Mouse (Mus musculus): ENCODE data around the gene Fyb. TPM values are rescaled to one million over a fixed set of nuclear protein-coding genes. Genes with fewer than 3 reads are reported as not detected.

Fyb gene
- polyA plus RNA-seq, 1 experiment from 2014 or later = 3.9 TPM

DNA sequence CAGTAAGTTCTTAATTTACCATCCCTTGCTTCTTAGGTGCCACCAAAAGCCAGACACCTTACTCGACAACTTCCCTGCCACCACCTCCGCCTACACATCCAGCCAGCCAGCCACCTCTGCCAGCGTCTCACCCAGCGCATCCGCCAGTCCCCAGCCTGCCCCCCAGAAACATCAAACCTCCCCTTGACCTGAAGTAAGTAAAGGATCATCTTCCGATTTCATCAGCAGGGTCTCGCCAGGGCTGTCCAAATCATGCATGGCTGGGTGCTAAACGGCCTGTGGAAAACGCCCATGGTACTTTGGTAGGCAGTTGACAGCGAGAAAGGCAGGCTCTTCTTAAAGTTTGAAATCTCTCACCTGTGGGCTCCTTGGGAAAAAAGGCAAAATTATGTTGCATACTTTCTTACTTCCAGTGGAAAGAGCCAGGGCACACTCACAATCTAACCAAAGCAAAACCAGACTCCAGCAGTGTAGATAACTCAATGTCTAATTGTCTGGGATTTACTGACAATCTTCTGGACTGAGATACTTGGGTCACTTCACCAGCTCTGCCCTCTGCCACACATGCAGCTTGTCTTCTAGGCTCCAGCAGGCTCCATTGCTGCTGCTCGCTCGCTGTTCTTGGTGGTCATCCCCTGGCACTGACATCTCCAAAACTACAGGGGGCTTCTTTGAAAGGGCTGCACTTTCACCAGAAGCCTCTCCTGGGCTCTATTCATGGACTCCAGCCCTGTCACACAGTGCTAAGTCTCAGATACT, 97.1 kb downstream of the Fyb start:
- H3K27ac ChIP-seq (replicated peaks in 1 of 2; ENCODE audit: control insufficient read depth in 1 of 2, insufficient read depth in 1 of 2, low read depth in 2 of 2, low read length in 2 of 2) = no peak overlapping the region

DNA sequence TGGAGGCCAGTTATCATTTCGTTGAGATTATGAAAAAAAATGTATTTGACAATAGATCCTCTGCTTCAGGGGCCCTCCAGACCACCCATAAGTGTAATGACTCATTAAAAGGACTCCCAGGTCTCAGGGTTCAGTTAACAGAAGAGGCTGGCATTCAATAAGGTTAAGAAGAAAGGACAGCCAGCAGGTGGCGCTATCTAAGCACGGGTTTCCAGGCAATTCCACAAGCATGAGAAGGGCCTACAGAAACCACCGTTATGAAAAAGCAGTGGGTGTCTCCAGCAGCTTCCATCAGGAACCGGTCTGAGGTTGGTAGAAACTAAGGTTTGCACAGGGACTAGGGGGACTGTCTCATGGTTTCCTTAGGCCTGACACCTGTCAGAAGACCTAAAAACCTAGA, 99.9 kb downstream of the Fyb start:
- Histone ChIP-seq H3K4me3 (ENCODE audit: control insufficient read depth in 1 of 2, insufficient read depth in 1 of 2, low read depth in 1 of 2, low read length in 2 of 2) (no peak overlapping the region), H3K27ac (replicated peaks in 1 of 2; ENCODE audit: control insufficient read depth in 1 of 2, insufficient read depth in 1 of 2, low read depth in 2 of 2, low read length in 2 of 2) (no peak overlapping the region), H3K9me3 (ENCODE audit: control insufficient read depth, low read length) (no peaks in the 10 kb centered on the region), H3K4me1 (ENCODE audit: control insufficient read depth in 2 of 2, insufficient read depth in 2 of 2, low read length in 2 of 2) (peaks cover 0 to 5% of the 10 kb centered on the region in 2 experiments; a peak in 2 of 4 replicates), H3K4me2 (ENCODE audit: low read length) (no peak overlapping the region), H3K27me3 (ENCODE audit: control insufficient read depth, insufficient read depth, low read length) (no peaks in the 10 kb centered on the region), H3K36me3 (ENCODE audit: control insufficient read depth, insufficient read depth, low read length) (no peaks in the 10 kb centered on the region), H3K9ac (ENCODE audit: low read length) (no peak overlapping the region)
- WGBS = 6% methylated on average over 5 of the region's 5 CpGs
- ATAC-seq (ENCODE audit: insufficient number of reproducible peaks, insufficient read depth, low FRiP score, low read depth) = no peak

More for the DNA sequence above, 97.1 kb downstream of the Fyb start:
- ATAC-seq (ENCODE audit: insufficient number of reproducible peaks, insufficient read depth, low FRiP score, low read depth) = no peak
- Histone ChIP-seq H3K4me3 (ENCODE audit: control insufficient read depth in 1 of 2, insufficient read depth in 1 of 2, low read depth in 1 of 2, low read length in 2 of 2) (no peak overlapping the region), H3K4me2 (ENCODE audit: low read length) (no peak overlapping the region), H3K9ac (ENCODE audit: low read length) (no peak overlapping the region), H3K27me3 (ENCODE audit: control insufficient read depth, insufficient read depth, low read length) (no peaks in the 10 kb centered on the region), H3K4me1 (ENCODE audit: control insufficient read depth in 2 of 2, insufficient read depth in 2 of 2, low read length in 2 of 2) (peaks cover 0 to 4% of the 10 kb centered on the region in 2 experiments; a peak in 2 of 4 replicates), H3K9me3 (ENCODE audit: control insufficient read depth, low read length) (no peaks in the 10 kb centered on the region), H3K36me3 (ENCODE audit: control insufficient read depth, insufficient read depth, low read length) (no peaks in the 10 kb centered on the region)
- 83% methylated on average over 12 of the region's 12 CpGs for WGBS

GRCm38 (mm10) chr15:6623529-6624228, 101.0 kb downstream of the Fyb start:
- ATAC-seq (ENCODE audit: insufficient number of reproducible peaks, insufficient read depth, low FRiP score, low read depth) = no peak
- H3K9ac ChIP-seq (ENCODE audit: low read length) = no peak overlapping the region
- H3K36me3 ChIP-seq (ENCODE audit: control insufficient read depth, insufficient read depth, low read length) = no peaks in the 10 kb centered on the region
- peaks cover 0 to 5% of the 10 kb centered on the region in 2 experiments; a peak in 2 of 4 replicates for H3K4me1 ChIP-seq (ENCODE audit: control insufficient read depth in 2 of 2, insufficient read depth in 2 of 2, low read length in 2 of 2)
- WGBS = 60% methylated on average over 8 of the region's 8 CpGs
- H3K4me2 ChIP-seq (ENCODE audit: low read length) = no peak overlapping the region
- no peaks in the 10 kb centered on the region for H3K9me3 ChIP-seq (ENCODE audit: control insufficient read depth, low read length)
- no peak overlapping the region for H3K27ac ChIP-seq (replicated peaks in 1 of 2; ENCODE audit: control insufficient read depth in 1 of 2, insufficient read depth in 1 of 2, low read depth in 2 of 2, low read length in 2 of 2)
- no peaks in the 10 kb centered on the region for H3K27me3 ChIP-seq (ENCODE audit: control insufficient read depth, insufficient read depth, low read length)
- no peak overlapping the region for H3K4me3 ChIP-seq (ENCODE audit: control insufficient read depth in 1 of 2, insufficient read depth in 1 of 2, low read depth in 1 of 2, low read length in 2 of 2)

DNA sequence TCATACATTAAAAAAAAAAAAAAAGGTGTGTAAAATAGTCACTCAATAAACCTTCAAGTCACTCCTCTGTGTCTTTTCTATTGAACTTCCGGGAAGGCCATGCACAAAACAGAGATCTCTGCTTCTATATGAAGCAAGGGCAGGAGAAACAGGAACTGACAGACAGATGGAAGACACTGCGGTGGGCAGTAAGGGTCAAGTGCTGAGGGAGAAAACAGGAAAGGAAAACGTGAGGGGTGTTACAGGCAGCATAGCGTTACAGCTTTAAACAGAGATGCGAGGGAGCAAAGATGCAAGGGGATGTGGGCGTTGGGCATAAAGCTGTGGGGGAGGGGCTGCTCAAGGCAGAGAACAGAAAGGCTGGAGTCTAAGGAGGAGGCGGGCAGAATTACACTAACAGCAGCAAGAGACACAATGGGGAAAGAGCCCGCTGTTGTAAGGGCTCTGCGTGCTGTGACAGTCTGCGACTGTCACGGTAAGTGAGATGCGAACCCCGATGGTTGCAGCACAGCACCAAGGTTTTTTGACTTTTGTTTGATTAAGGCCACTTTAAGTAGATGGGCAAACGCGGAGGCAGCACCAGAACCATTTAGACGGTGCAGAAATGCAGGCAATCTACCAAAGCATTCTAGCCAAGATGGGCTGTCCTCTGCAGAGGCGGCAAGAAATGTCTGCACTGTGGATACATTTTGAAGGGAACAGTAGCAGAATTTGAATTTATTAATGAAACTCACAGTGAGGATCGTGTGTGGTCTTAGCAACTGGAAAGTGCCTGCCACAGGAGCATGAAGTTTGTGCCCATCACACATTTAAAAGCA, 101.9 kb downstream of the Fyb start:
- no peak for ATAC-seq (ENCODE audit: insufficient number of reproducible peaks, insufficient read depth, low FRiP score, low read depth)
- H3K36me3 ChIP-seq (ENCODE audit: control insufficient read depth, insufficient read depth, low read length) = no peaks in the 10 kb centered on the region
- peaks cover 0 to 5% of the 10 kb centered on the region in 2 experiments; a peak in 2 of 4 replicates for H3K4me1 ChIP-seq (ENCODE audit: control insufficient read depth in 2 of 2, insufficient read depth in 2 of 2, low read length in 2 of 2)
- peak overlapping the region; percentile 60 for H3K4me2 ChIP-seq (ENCODE audit: low read length)
- no peaks in the 10 kb centered on the region for H3K9me3 ChIP-seq (ENCODE audit: control insufficient read depth, low read length)
- H3K9ac ChIP-seq (ENCODE audit: low read length) = no peak overlapping the region
- H3K4me3 ChIP-seq (ENCODE audit: control insufficient read depth in 1 of 2, insufficient read depth in 1 of 2, low read depth in 1 of 2, low read length in 2 of 2) = peak overlapping the region; percentile 15 to 32
- H3K27ac ChIP-seq (replicated peaks in 1 of 2; ENCODE audit: control insufficient read depth in 1 of 2, insufficient read depth in 1 of 2, low read depth in 2 of 2, low read length in 2 of 2) = no peak overlapping the region
- 24% methylated on average over 18 of the region's 18 CpGs for WGBS
- no peaks in the 10 kb centered on the region for H3K27me3 ChIP-seq (ENCODE audit: control insufficient read depth, insufficient read depth, low read length)

GRCm38 (mm10) chr15:6625607-6626033, 103.0 kb downstream of the Fyb start:
- WGBS = 5% methylated on average over 6 of the region's 6 CpGs

DNA sequence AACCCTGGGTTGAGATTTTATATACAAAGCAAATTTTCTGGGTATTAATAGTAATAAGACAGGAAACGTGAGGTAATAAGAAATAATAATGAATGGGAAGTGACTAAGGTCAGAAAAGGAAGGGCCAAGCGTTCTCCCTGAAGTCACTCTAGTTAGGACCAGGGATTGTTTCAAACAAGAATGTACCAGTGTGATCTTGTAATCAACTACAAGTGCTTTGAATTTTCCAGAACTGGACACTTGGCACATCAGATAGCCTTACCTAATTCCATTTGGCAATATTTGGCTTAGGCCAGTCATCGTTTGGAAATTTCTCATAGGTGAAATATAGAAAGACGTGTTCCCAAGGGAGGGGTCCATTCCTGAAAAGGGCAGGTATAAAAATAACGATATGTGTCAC, 103.5 kb downstream of the Fyb start:
- WGBS = 66% methylated on average over 5 of the region's 5 CpGs
- Histone ChIP-seq H3K4me2 (ENCODE audit: low read length) (peak overlapping the region; percentile 60; the same call in 1 of the 2 replicates), H3K27ac (replicated peaks in 1 of 2; ENCODE audit: control insufficient read depth in 1 of 2, insufficient read depth in 1 of 2, low read depth in 2 of 2, low read length in 2 of 2) (no peak overlapping the region; a peak in 1 of 4 replicates), H3K4me3 (ENCODE audit: control insufficient read depth in 1 of 2, insufficient read depth in 1 of 2, low read depth in 1 of 2, low read length in 2 of 2) (no peak overlapping the region), H3K9me3 (ENCODE audit: control insufficient read depth, low read length) (no peaks in the 10 kb centered on the region), H3K36me3 (ENCODE audit: control insufficient read depth, insufficient read depth, low read length) (no peaks in the 10 kb centered on the region), H3K4me1 (ENCODE audit: control insufficient read depth in 2 of 2, insufficient read depth in 2 of 2, low read length in 2 of 2) (peaks cover 0 to 5% of the 10 kb centered on the region in 2 experiments; a peak in 2 of 4 replicates), H3K27me3 (ENCODE audit: control insufficient read depth, insufficient read depth, low read length) (no peaks in the 10 kb centered on the region), H3K9ac (ENCODE audit: low read length) (no peak overlapping the region)
- ATAC-seq (ENCODE audit: insufficient number of reproducible peaks, insufficient read depth, low FRiP score, low read depth) = no peak

More at GRCm38 (mm10) chr15:6625607-6626033, 103.0 kb downstream of the Fyb start:
- no peaks in the 10 kb centered on the region for H3K27me3 ChIP-seq (ENCODE audit: control insufficient read depth, insufficient read depth, low read length)
- peak overlapping the region in 1 of 2 experiments; percentile 18; a peak in 2 of 4 replicates for H3K4me3 ChIP-seq (ENCODE audit: control insufficient read depth in 1 of 2, insufficient read depth in 1 of 2, low read depth in 1 of 2, low read length in 2 of 2)
- H3K9me3 ChIP-seq (ENCODE audit: control insufficient read depth, low read length) = no peaks in the 10 kb centered on the region
- H3K9ac ChIP-seq (ENCODE audit: low read length) = no peak overlapping the region
- H3K36me3 ChIP-seq (ENCODE audit: control insufficient read depth, insufficient read depth, low read length) = no peaks in the 10 kb centered on the region
- H3K4me1 ChIP-seq (ENCODE audit: control insufficient read depth in 2 of 2, insufficient read depth in 2 of 2, low read length in 2 of 2) = peaks cover 0 to 5% of the 10 kb centered on the region in 2 experiments; a peak in 2 of 4 replicates
- H3K27ac ChIP-seq (replicated peaks in 1 of 2; ENCODE audit: control insufficient read depth in 1 of 2, insufficient read depth in 1 of 2, low read depth in 2 of 2, low read length in 2 of 2) = no peak overlapping the region
- no peak for ATAC-seq (ENCODE audit: insufficient number of reproducible peaks, insufficient read depth, low FRiP score, low read depth)
- H3K4me2 ChIP-seq (ENCODE audit: low read length) = peak overlapping the region; percentile 60

- no peak overlapping the region for H3K27ac ChIP-seq (replicated peaks in 1 of 2; ENCODE audit: control insufficient read depth in 1 of 2, insufficient read depth in 1 of 2, low read depth in 2 of 2, low read length in 2 of 2)
- H3K4me3 ChIP-seq (ENCODE audit: control insufficient read depth in 1 of 2, insufficient read depth in 1 of 2, low read depth in 1 of 2, low read length in 2 of 2) = no peak overlapping the region
- WGBS = 80% methylated on average over 6 of the region's 6 CpGs
- no peak for ATAC-seq (ENCODE audit: insufficient number of reproducible peaks, insufficient read depth, low FRiP score, low read depth)
- H3K36me3 ChIP-seq (ENCODE audit: control insufficient read depth, insufficient read depth, low read length) = no peaks in the 10 kb centered on the region
- H3K9me3 ChIP-seq (ENCODE audit: control insufficient read depth, low read length) = no peaks in the 10 kb centered on the region
- H3K9ac ChIP-seq (ENCODE audit: low read length) = no peak overlapping the region
- H3K27me3 ChIP-seq (ENCODE audit: control insufficient read depth, insufficient read depth, low read length) = no peaks in the 10 kb centered on the region
- H3K4me1 ChIP-seq (ENCODE audit: control insufficient read depth in 2 of 2, insufficient read depth in 2 of 2, low read length in 2 of 2) = peaks cover 0 to 5% of the 10 kb centered on the region in 2 experiments; a peak in 2 of 4 replicates
- no peak overlapping the region for H3K4me2 ChIP-seq (ENCODE audit: low read length)
Measured at GRCm38 (mm10) chr15:6628431-6629077, 105.9 kb downstream of the Fyb start.

All from heart, embryonic 14.5 days (tissue).